Mouse (Mus musculus): ENCODE measurements around the gene Tmsb10.

GRCm38 (mm10) chr6:72990206-72990605, 31.7 kb upstream of the Tmsb10 start:
- TF ChIP-seq CTCF (IDR thresholded peaks at IDR 0.05; ENCODE audit: extremely low read depth, insufficient read length, insufficient replicate concordance, low read depth, low read length), result no peak
- TF ChIP-seq POLR2A (IDR thresholded peaks at IDR 0.05; ENCODE audit: low read depth, low read length), result no peak

All from small intestine, adult 2 months (tissue).